18 mouse cellular contexts compared by ENCODE assay signal in genomic region chr12:85131361-85131760, GRCm38 (mm10). TPM values are rescaled to one million over a fixed set of nuclear protein-coding genes. Genes with fewer than 3 reads are reported as not detected.
"Had no signal": no experiment of that assay in that cellular context is flagged by ENCODE, and none has a peak within 500 bp of the region (broad histone marks: within the 10 kb centered on the region; RNA-seq: fewer than 3 reads in every experiment).

No protein-coding gene starts in this region.

- H3K4me3 ChIP-seq: liver, embryonic 15.5 days; lung, embryonic 15.5 days; midbrain, embryonic 10.5 days; midbrain, embryonic 12.5 days; myocyte; neural tube, embryonic 13.5 days; neural tube, embryonic 15.5 days; stomach, embryonic 15.5 days had no signal

- H3K27ac ChIP-seq: liver, embryonic 15.5 days; lung, embryonic 15.5 days; midbrain, embryonic 10.5 days; midbrain, embryonic 12.5 days; neural tube, embryonic 13.5 days; neural tube, embryonic 15.5 days; stomach, embryonic 15.5 days; stomach, postnatal 0 days had no signal

- DNase-seq: liver, postnatal 0 days; lung, adult 2 months; lung, postnatal 4 days; midbrain, embryonic 14.5 days; right cerebral cortex, postnatal 14 days; thymus, adult 2 months; thymus, postnatal 25 days; thymus, postnatal 4 days had no signal

RNA-seq across cellular contexts. Expression of gene Rps6kl1, which starts 19.7 kb away (rescaled TPM):
- total RNA-seq: megakaryocyte-erythroid progenitor cell, adult 5-6 weeks had no signal

RNA-seq across cellular contexts. Expression of gene Pgf, which starts 46.2 kb away (rescaled TPM):
- total RNA-seq: megakaryocyte-erythroid progenitor cell, adult 5-6 weeks had no signal
